Mouse (Mus musculus) thymus, postnatal 14 days (tissue): Measurements from ENCODE around the gene 3110082I17Rik.
A peak's percentile ranks its signal among the peaks of the same experiment; 100 is the strongest.

Experiments
- DNase-seq: peaks from one replicate; pipeline ENCODE4 v3.0.0; 2021

Gene 3110082I17Rik

GRCm38 (mm10) chr5:139417480-139417879 lies 42.8 kb downstream of the 3110082I17Rik start:
- DNase-seq: peak; percentile 36

- DNase-seq: peak; percentile 55
Observed at GRCm38 (mm10) chr5:139416942-139417341, 43.4 kb downstream of the 3110082I17Rik start.

GRCm38 (mm10) chr5:139415001-139415400 lies 45.3 kb downstream of the 3110082I17Rik start:
- DNase-seq: no peak

GRCm38 (mm10) chr5:139413545-139413944 lies 46.8 kb downstream of the 3110082I17Rik start:
- no peak for DNase-seq

- no peak for DNase-seq
Observed at GRCm38 (mm10) chr5:139411665-139412314, 48.5 kb downstream of the 3110082I17Rik start.

GRCm38 (mm10) chr5:139411117-139411516 lies 49.2 kb downstream of the 3110082I17Rik start:
- no peak for DNase-seq

GRCm38 (mm10) chr5:139410056-139410455 lies 50.3 kb downstream of the 3110082I17Rik start:
- no peak for DNase-seq

- DNase-seq: no peak
Observed at GRCm38 (mm10) chr5:139409412-139409811, 50.9 kb downstream of the 3110082I17Rik start.

GRCm38 (mm10) chr5:139408511-139408910 lies 51.8 kb downstream of the 3110082I17Rik start:
- no peak for DNase-seq

GRCm38 (mm10) chr5:139407121-139407885 lies 53.0 kb downstream of the 3110082I17Rik start:
- DNase-seq: no peak

GRCm38 (mm10) chr5:139405953-139406352 lies 54.4 kb downstream of the 3110082I17Rik start:
- no peak for DNase-seq

- DNase-seq: no peak
Observed at GRCm38 (mm10) chr5:139405478-139405877, 54.8 kb downstream of the 3110082I17Rik start.

- DNase-seq: no peak
Observed at GRCm38 (mm10) chr5:139404801-139405401, 55.4 kb downstream of the 3110082I17Rik start, which contains the start of gene C130050O18Rik. TSS of gene C130050O18Rik (plus strand) at chr5:139405280.

GRCm38 (mm10) chr5:139403692-139404260 lies 56.6 kb downstream of the 3110082I17Rik start:
- DNase-seq: no peak

GRCm38 (mm10) chr5:139402106-139402505 lies 58.2 kb downstream of the 3110082I17Rik start:
- DNase-seq: no peak

GRCm38 (mm10) chr5:139399991-139400390 lies 60.3 kb downstream of the 3110082I17Rik start:
- DNase-seq: no peak

- no peak for DNase-seq
Observed at GRCm38 (mm10) chr5:139398786-139399185, 61.5 kb downstream of the 3110082I17Rik start.

- DNase-seq: peak; percentile 89
Observed at GRCm38 (mm10) chr5:139397959-139398753, 62.2 kb downstream of the 3110082I17Rik start.

- DNase-seq: no peak
Observed at GRCm38 (mm10) chr5:139397359-139397916, 62.9 kb downstream of the 3110082I17Rik start.

- DNase-seq: no peak
Observed at GRCm38 (mm10) chr5:139395528-139395927, 64.8 kb downstream of the 3110082I17Rik start.

- DNase-seq: no peak
Observed at GRCm38 (mm10) chr5:139394399-139394798, 65.9 kb downstream of the 3110082I17Rik start.

GRCm38 (mm10) chr5:139393197-139393588 lies 67.1 kb downstream of the 3110082I17Rik start:
- DNase-seq: no peak
